Mouse (Mus musculus): ENCODE data around the gene 1700018B08Rik. TPM values are rescaled to one million over a fixed set of nuclear protein-coding genes. Genes with fewer than 3 reads are reported as not detected.
A peak's percentile ranks its signal among the peaks of the same experiment; 100 is the strongest.

1700018B08Rik gene
- polyA plus RNA-seq, 1 experiment from 2014 or later = not detected

- Histone ChIP-seq H3K9ac (replicated peaks; ENCODE audit: low read length) (no peak overlapping the region), H3K4me2 (ENCODE audit: low read depth, low read length) (no peak overlapping the region), H3K4me1 (ENCODE audit: control insufficient read depth, insufficient read depth, low read length) (no peaks in the 10 kb centered on the region), H3K36me3 (replicated peaks; ENCODE audit: control insufficient read depth, insufficient read depth, low read depth, low read length) (no peaks in the 10 kb centered on the region), H3K9me3 (replicated peaks; ENCODE audit: control insufficient read depth, low read length) (no peaks in the 10 kb centered on the region), H3K27ac (replicated peaks; ENCODE audit: low read depth, low read length) (no peak overlapping the region), H3K4me3 (ENCODE audit: low read depth, low read length) (no peak overlapping the region), H3K27me3 (ENCODE audit: control insufficient read depth, insufficient read depth, low read length) (no peaks in the 10 kb centered on the region)
- 83% methylated on average over 18 of the region's 18 CpGs for WGBS
- DNase-seq (ENCODE audit: low spot score) = no peak
- no peak for ATAC-seq (replicated peaks; ENCODE audit: insufficient number of reproducible peaks, low FRiP score, low TSS enrichment, low read depth)
Measured at GRCm38 (mm10) chr8:121525111-121525818, 18.9 kb downstream of the 1700018B08Rik start.

- H3K27ac ChIP-seq (replicated peaks; ENCODE audit: low read depth, low read length) = no peak overlapping the region
- no peaks in the 10 kb centered on the region for H3K27me3 ChIP-seq (ENCODE audit: control insufficient read depth, insufficient read depth, low read length)
- 5% methylated on average over 12 of the region's 12 CpGs for WGBS
- no peak overlapping the region for H3K4me3 ChIP-seq (ENCODE audit: low read depth, low read length)
- H3K36me3 ChIP-seq (replicated peaks; ENCODE audit: control insufficient read depth, insufficient read depth, low read depth, low read length) = no peaks in the 10 kb centered on the region
- H3K4me1 ChIP-seq (ENCODE audit: control insufficient read depth, insufficient read depth, low read length) = no peaks in the 10 kb centered on the region
- no peak overlapping the region for H3K9ac ChIP-seq (replicated peaks; ENCODE audit: low read length)
- peak; percentile 70 for ATAC-seq (replicated peaks; ENCODE audit: insufficient number of reproducible peaks, low FRiP score, low TSS enrichment, low read depth)
- no peak overlapping the region for H3K4me2 ChIP-seq (ENCODE audit: low read depth, low read length)
- no peaks in the 10 kb centered on the region for H3K9me3 ChIP-seq (replicated peaks; ENCODE audit: control insufficient read depth, low read length)
- peak; percentile 91 for DNase-seq (ENCODE audit: low spot score)
Measured at GRCm38 (mm10) chr8:121513429-121513828, 30.7 kb downstream of the 1700018B08Rik start.

GRCm38 (mm10) chr8:121511751-121512150, 32.4 kb downstream of the 1700018B08Rik start:
- H3K9me3 ChIP-seq (replicated peaks; ENCODE audit: control insufficient read depth, low read length) = no peaks in the 10 kb centered on the region
- H3K27me3 ChIP-seq (ENCODE audit: control insufficient read depth, insufficient read depth, low read length) = no peaks in the 10 kb centered on the region
- H3K27ac ChIP-seq (replicated peaks; ENCODE audit: low read depth, low read length) = no peak overlapping the region
- no peak overlapping the region for H3K4me3 ChIP-seq (ENCODE audit: low read depth, low read length)
- no peak overlapping the region for H3K9ac ChIP-seq (replicated peaks; ENCODE audit: low read length)
- no peaks in the 10 kb centered on the region for H3K36me3 ChIP-seq (replicated peaks; ENCODE audit: control insufficient read depth, insufficient read depth, low read depth, low read length)
- 47% methylated on average over 9 of the region's 9 CpGs for WGBS
- H3K4me2 ChIP-seq (ENCODE audit: low read depth, low read length) = no peak overlapping the region
- H3K4me1 ChIP-seq (ENCODE audit: control insufficient read depth, insufficient read depth, low read length) = no peaks in the 10 kb centered on the region
- DNase-seq (ENCODE audit: low spot score) = no peak
- no peak for ATAC-seq (replicated peaks; ENCODE audit: insufficient number of reproducible peaks, low FRiP score, low TSS enrichment, low read depth)

GRCm38 (mm10) chr8:121497621-121498020, 46.5 kb downstream of the 1700018B08Rik start:
- H3K27ac ChIP-seq (replicated peaks; ENCODE audit: low read depth, low read length) = no peak overlapping the region
- no peaks in the 10 kb centered on the region for H3K36me3 ChIP-seq (replicated peaks; ENCODE audit: control insufficient read depth, insufficient read depth, low read depth, low read length)
- no peak overlapping the region for H3K4me3 ChIP-seq (ENCODE audit: low read depth, low read length)
- H3K4me2 ChIP-seq (ENCODE audit: low read depth, low read length) = no peak overlapping the region
- no peak for DNase-seq (ENCODE audit: low spot score)
- no peaks in the 10 kb centered on the region for H3K4me1 ChIP-seq (ENCODE audit: control insufficient read depth, insufficient read depth, low read length)
- WGBS = 80% methylated on average over 6 of the region's 6 CpGs
- H3K27me3 ChIP-seq (ENCODE audit: control insufficient read depth, insufficient read depth, low read length) = no peaks in the 10 kb centered on the region
- no peak for ATAC-seq (replicated peaks; ENCODE audit: insufficient number of reproducible peaks, low FRiP score, low TSS enrichment, low read depth)
- H3K9ac ChIP-seq (replicated peaks; ENCODE audit: low read length) = no peak overlapping the region
- no peaks in the 10 kb centered on the region for H3K9me3 ChIP-seq (replicated peaks; ENCODE audit: control insufficient read depth, low read length)

GRCm38 (mm10) chr8:121491633-121492032, 52.5 kb downstream of the 1700018B08Rik start:
- WGBS = 40% methylated on average over 9 of the region's 9 CpGs
- Histone ChIP-seq H3K4me2 (ENCODE audit: low read depth, low read length) (no peak overlapping the region), H3K27ac (replicated peaks; ENCODE audit: low read depth, low read length) (no peak overlapping the region), H3K9me3 (replicated peaks; ENCODE audit: control insufficient read depth, low read length) (no peaks in the 10 kb centered on the region), H3K4me3 (ENCODE audit: low read depth, low read length) (no peak overlapping the region), H3K27me3 (ENCODE audit: control insufficient read depth, insufficient read depth, low read length) (no peaks in the 10 kb centered on the region), H3K36me3 (replicated peaks; ENCODE audit: control insufficient read depth, insufficient read depth, low read depth, low read length) (no peaks in the 10 kb centered on the region), H3K4me1 (ENCODE audit: control insufficient read depth, insufficient read depth, low read length) (no peaks in the 10 kb centered on the region), H3K9ac (replicated peaks; ENCODE audit: low read length) (no peak overlapping the region)
- ATAC-seq (replicated peaks; ENCODE audit: insufficient number of reproducible peaks, low FRiP score, low TSS enrichment, low read depth) = no peak
- DNase-seq (ENCODE audit: low spot score) = peak; percentile 14

- H3K27me3 ChIP-seq (ENCODE audit: control insufficient read depth, insufficient read depth, low read length) = no peaks in the 10 kb centered on the region
- DNase-seq (ENCODE audit: low spot score) = no peak
- 70% methylated on average over 23 of the region's 23 CpGs for WGBS
- H3K4me2 ChIP-seq (ENCODE audit: low read depth, low read length) = no peak overlapping the region
- H3K27ac ChIP-seq (replicated peaks; ENCODE audit: low read depth, low read length) = no peak overlapping the region
- H3K9ac ChIP-seq (replicated peaks; ENCODE audit: low read length) = no peak overlapping the region
- H3K4me3 ChIP-seq (ENCODE audit: low read depth, low read length) = no peak overlapping the region
- no peaks in the 10 kb centered on the region for H3K9me3 ChIP-seq (replicated peaks; ENCODE audit: control insufficient read depth, low read length)
- H3K36me3 ChIP-seq (replicated peaks; ENCODE audit: control insufficient read depth, insufficient read depth, low read depth, low read length) = no peaks in the 10 kb centered on the region
- no peaks in the 10 kb centered on the region; the same call in 1 of the 2 replicates for H3K4me1 ChIP-seq (ENCODE audit: control insufficient read depth, insufficient read depth, low read length)
- ATAC-seq (replicated peaks; ENCODE audit: insufficient number of reproducible peaks, low FRiP score, low TSS enrichment, low read depth) = no peak
Measured at GRCm38 (mm10) chr8:121484072-121484782, 59.9 kb downstream of the 1700018B08Rik start.

Other genes starting within 250 kb of the 1700018B08Rik start
- gene Fbxo31, start 34.5 kb upstream of the 1700018B08Rik start, polyA plus RNA-seq (2014; fragmentation: Nextera tagmentation; extraction: Ambion mirVana) = 11.1 and 12.9 TPM in 2 replicates
- 225 and 236 TPM in 2 replicates for gene Map1lc3b, start 46.0 kb upstream of the 1700018B08Rik start, polyA plus RNA-seq (2014; fragmentation: Nextera tagmentation; extraction: Ambion mirVana)
- gene Zcchc14, start 108.6 kb upstream of the 1700018B08Rik start, polyA plus RNA-seq (2014; fragmentation: Nextera tagmentation; extraction: Ambion mirVana) = 17.4 and 19.7 TPM in 2 replicates
- 4.1 and 4.3 TPM in 2 replicates for gene Jph3, start 185.3 kb upstream of the 1700018B08Rik start, polyA plus RNA-seq (2014; fragmentation: Nextera tagmentation; extraction: Ambion mirVana)